Mouse (Mus musculus) kidney, adult 8-10 months (tissue): ENCODE measurements around the gene Zfp541.
A peak's percentile ranks its signal among the peaks of the same experiment; 100 is the strongest.

ENCODE experiments used
- DNase-seq, 2 experiments: peaks; one replicate each; pipeline ENCODE4 v3.0.0; 2022

Zfp541 gene

DNA sequence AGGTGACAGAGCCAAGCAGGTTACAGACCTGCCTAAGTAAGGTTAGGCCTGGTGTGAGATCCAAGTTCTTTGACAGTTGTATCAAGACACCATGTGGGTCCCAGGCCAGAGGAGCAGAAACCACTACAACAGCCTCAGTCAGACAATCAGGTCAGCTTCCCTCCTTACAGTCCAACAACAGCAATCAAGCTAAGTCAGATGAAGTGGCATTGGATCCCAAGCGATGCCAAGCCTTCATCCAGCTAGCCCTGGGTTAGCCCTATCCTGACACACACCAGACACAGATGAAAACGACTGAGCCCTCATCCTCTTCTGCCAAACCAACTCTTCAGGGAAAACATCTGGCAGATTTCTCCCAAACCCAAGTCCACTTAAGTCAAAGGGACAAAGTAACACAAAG lies 16.1 kb upstream of the Zfp541 start:
- DNase-seq = no peak

DNA sequence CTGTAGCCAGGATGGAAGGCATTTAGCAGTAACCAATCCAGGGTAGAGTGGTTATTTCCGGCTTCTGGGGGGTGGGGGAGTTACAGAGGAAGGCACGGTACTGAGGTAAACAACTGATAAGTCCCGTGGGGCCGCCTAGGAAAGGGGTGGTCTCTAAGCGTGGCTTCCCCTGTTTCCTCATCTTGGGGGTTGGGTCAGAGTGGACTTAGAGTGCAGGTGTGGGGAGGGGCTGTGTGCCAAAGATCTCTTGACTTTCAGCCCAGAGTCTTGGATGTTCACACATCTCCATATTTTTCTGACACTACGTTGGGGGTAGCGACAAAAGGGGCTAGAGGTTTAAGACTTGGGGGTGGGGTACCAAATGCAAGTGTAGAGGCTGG lies 15.5 kb upstream of the Zfp541 start:
- peak; percentile 50 to 58 for DNase-seq

- peak; percentile 77 to 80 for DNase-seq
Measured at GRCm38 (mm10) chr7:16046481-16047337, 14.9 kb upstream of the Zfp541 start.

DNA sequence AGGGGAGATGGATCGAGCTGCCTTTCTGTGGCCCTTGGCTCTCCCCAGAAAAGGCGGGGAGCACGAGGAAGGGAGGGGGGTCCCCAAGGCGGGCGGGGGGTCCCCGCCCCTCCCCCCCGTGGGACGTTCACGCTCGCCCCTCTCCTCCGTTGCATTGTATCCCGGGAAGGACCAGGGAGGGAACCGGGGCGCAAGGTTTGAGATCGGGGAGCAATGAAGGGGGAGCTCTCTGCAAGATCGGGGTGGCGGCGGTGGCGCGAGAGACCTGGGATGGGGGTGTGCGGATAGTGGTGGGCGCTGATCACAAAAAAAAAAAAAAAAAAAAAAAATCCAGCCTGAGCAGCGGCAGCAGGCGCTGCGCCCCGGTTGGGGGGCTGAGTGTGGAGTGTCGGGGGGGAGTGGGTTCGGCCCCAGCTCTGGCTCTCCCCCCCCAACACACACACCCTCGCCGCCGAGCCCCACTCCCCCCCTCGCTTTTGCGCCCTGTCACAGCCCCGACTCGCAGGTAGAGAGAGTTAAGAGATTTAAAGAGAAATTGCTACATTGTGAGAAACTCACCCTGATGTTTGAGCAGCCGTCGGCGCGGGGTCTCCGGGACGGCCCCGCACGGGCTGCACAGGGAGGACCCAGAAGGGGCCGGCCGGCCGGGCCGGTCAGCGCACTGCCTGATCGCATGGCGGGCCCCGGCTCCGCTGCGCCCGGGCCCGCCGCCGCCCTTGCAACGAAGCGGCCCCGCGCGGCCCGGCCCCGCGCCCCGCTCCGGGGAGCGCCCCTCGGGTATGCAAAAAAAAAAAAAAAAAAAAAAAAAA lies 14.1 kb upstream of the Zfp541 start, which contains the start of gene Bicra:
Bicra (minus strand) TSS at position 584 of the 809 bp plus-strand sequence.
- peak; percentile 85 to 87 for DNase-seq

- peak; percentile 98 to 99 for DNase-seq
Measured at GRCm38 (mm10) chr7:16048164-16048564, 13.4 kb upstream of the Zfp541 start.

- no peak for DNase-seq
Measured at GRCm38 (mm10) chr7:16048675-16049575, 12.7 kb upstream of the Zfp541 start.

DNA sequence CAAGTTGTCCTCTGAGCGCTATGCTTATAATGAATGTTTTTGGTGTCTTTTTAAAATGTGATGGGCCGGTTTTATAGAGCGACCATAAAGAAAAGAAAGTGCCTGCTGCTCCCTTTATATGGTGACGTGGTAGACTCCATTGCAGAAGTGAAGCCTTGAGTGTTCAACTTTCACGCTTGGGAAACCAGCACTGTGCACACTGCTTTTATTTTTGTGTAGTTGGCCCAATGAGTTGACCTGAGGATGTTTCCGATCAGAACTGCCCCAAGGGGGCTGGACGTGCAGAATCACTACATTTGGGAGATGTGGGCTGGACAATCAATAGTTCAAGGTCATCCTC lies 12.1 kb upstream of the Zfp541 start:
- no peak for DNase-seq

DNA sequence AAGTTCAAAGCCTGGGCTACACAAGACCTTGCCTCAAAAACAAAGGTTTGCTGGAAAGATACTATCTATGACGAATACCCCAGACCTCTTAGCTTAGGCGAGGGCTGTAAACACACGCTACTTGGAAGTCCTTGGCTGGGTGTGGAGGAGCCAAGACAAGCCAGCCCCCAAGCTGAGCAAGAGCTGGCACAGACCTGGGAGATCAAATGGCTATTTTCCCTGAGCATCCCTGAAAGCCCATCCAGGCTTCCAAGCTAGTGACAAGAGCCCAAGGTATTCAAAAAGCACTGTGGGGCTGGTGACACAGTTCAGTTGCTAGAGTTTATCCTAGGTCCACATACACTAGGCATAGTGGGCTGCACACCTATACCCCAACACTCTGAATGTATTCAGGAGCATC lies 11.0 kb upstream of the Zfp541 start:
- no peak for DNase-seq

- DNase-seq = peak; percentile 73 to 81
Measured at GRCm38 (mm10) chr7:16051883-16052595, 9.6 kb upstream of the Zfp541 start.

GRCm38 (mm10) chr7:16052684-16053083 lies 8.9 kb upstream of the Zfp541 start:
- DNase-seq = peak; percentile 98

GRCm38 (mm10) chr7:16053105-16053504 lies 8.5 kb upstream of the Zfp541 start:
- no peak for DNase-seq

DNA sequence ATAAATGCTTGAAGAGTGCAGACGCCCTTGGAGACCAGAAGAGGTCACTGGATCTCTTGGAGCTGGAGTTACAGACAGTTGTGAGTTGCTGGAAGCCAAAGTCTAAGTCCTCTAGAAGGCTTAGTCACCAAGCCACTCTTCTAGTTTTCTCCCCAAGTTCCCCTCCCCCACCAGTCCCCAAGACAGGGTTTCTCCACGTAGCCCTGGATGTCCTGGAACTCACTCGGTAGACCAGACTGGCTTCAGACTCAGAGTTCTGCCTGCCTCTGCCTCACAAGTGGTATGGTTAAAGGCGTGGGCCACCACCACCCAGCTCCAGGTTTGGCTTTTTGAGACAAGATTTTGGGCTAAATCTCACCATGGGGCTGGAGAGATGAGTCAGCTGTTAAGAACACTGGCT lies 6.6 kb upstream of the Zfp541 start:
- no peak for DNase-seq

DNA sequence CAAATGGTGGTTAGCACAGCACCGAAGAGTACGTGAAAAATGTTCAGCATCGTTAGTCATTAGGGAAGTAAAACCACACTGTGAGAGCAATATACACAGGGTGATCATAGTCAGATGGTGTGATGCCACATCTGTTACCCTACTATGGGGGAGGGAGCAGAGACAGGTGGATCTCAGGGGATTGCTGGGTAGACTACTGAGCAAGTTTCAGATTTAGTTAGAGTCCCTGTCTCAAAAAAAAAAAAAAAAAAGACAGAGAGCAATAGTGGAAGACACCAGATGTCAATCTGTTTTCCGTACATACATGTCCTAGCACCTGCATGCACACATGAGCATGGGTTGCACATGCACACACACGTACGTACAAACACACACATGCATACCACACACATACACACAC lies 5.9 kb upstream of the Zfp541 start:
- no peak for DNase-seq

DNA sequence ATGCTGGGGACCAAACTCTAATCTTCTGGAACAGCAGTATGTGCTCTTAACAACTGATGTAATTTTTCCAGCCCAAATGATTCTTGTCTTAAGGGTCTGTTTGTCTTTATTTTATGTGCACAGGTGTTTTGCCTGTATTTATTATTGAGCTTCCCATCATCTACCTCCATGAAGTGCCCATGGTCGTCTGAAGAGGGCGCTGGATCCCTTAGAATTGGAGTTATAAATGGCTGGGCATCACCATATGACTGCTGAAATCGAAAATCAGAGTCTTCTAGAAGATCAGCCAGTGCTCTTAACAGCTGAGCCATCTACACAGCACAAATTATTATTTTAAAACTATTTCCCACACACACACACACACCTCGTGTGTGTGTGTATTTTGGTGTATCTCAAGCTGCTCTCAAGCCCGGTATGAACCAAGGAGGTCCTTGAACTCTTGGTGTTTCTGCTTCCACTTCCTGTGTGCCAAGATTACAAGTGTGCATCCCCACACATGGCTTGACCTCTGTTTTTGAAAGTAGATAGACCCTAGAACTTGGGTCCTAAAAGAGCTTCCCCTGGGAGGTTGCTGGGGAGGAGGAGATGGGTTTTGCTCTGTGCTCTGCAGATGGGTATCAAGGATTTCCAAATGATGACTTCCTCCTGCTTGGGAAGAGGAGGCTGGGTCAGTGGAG lies 5.0 kb upstream of the Zfp541 start:
- DNase-seq = no peak

- no peak for DNase-seq
Measured at GRCm38 (mm10) chr7:16057136-16057534, 4.5 kb upstream of the Zfp541 start.

DNA sequence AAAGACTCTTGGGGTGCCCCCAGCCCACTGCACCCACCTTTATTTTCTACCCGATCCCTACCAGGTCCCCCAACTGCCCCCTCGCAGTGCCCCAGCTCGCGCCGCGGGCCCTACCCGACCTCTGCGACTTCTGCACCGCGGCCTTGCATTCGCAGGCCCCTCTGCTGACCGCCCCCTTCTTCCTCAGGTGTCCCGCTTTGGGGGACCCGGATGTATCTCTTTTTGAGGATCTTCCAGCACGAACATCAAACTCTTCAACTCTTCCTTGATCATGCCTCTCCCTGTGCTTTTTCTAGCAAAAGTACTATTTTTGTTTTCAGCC lies 446 bp downstream of the Zfp541 start:
- no peak for DNase-seq

GRCm38 (mm10) chr7:16063490-16063889 lies 1.9 kb downstream of the Zfp541 start:
- DNase-seq = no peak

- DNase-seq = no peak
Measured at GRCm38 (mm10) chr7:16070846-16071245, 9.2 kb downstream of the Zfp541 start.

GRCm38 (mm10) chr7:16071906-16072305 lies 10.3 kb downstream of the Zfp541 start:
- no peak for DNase-seq

DNA sequence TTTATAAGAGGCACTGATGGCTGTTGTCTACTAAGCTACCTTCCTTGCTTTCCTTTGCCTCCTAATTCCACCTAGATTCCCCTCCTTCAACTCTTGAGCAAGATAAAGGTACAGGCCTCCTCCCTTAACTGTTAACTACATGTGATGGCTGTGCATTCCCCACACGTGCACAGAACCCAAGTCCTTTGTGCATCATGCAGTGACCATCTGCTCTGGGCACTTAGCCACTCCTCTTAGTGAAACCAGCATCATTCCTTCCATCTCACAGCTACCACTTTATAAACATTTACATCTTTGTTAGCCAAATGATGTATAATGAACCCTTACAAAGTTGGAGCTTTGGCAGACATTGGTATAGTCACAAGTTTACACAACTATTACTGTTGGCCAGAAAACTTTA lies 18.3 kb downstream of the Zfp541 start:
- no peak for DNase-seq

DNA sequence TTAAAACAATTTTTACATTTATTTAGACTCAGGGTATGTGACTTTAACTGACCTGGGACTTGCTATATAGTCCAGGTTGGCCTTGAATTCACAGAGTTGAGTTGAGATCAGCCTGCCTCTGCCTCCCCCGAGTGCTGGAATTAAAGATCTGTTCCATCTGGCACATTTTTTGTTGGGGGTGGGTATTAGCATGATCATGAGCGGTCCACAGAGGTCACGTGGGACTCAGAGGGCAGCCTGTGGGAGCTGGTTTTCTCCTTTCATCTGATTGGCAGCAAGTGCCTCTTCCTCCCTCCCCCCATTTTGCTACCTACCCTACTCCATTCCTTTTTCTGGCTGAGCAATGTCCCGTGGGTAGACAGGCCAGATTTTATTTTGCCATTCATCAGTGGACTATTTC lies 19.0 kb downstream of the Zfp541 start:
- DNase-seq = no peak

GRCm38 (mm10) chr7:16083361-16083760 lies 21.7 kb downstream of the Zfp541 start:
- DNase-seq = no peak
